Mouse (Mus musculus): ENCODE results near the gene Psmg4.

Gene Psmg4

DNA sequence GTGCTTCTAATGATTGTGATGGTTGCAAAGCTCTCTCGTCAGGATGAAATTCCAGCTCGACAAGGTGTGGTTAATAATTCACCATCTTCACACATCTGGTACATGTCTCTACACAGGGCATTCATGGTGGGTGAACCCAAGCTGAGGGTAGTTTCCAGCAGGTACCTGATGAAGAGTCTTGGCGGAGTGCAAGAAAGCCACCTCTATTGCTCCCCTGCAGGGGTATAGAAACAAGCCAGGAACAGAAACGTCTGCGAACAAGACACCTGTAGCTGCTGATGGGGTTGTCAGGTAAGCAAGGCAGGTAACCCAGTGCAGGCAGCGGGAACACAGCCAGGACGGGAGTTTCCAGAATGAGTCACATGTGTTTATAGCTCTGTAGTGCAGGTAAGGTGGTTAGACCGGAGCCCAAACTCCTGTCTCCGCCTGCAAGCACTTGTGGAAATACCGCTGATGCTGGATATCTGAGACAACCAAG, 50.0 kb downstream of the Psmg4 start:
- ChIA-PET POLR2A (interaction anchor here in 2 of 4 experiments (0.8 to 1.2 kb wide), 2 partner anchors 36 to 101 kb away, joined by 3 read pairs; no protein-coding TSS in a partner anchor), CTCF (interaction anchor here in 3 of 4 experiments (0.5 to 1.6 kb wide), 6 partner anchors 26 to 697 kb away, joined by 3 to 10 read pairs (median 4); no protein-coding TSS in a partner anchor)

DNA sequence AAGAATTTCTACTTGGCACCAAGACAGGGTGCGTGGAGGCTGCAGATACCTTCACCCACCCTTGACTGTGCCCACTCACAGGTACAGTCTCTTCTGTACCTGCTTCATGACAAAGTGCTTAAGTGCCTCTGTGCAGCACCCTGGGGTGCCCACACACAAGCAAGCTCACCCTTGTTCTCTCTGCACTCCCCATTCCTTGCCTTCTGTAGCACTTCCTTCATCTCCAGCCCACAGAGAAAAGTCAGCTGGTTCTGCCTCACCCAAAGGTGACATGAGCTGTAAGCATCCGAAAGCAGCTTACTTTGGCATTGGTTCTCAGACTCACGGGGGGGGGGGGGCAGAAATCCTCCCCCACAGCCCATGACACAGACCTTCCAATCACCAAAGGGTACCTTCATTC, 52.1 kb downstream of the Psmg4 start:
- CTCF ChIA-PET = interaction anchor here in 1 of 4 experiments (1.1 kb wide), 1 partner anchor 27 kb away, joined by 3 read pairs; no protein-coding TSS in a partner anchor
- POLR2A ChIA-PET = no interaction called here

DNA sequence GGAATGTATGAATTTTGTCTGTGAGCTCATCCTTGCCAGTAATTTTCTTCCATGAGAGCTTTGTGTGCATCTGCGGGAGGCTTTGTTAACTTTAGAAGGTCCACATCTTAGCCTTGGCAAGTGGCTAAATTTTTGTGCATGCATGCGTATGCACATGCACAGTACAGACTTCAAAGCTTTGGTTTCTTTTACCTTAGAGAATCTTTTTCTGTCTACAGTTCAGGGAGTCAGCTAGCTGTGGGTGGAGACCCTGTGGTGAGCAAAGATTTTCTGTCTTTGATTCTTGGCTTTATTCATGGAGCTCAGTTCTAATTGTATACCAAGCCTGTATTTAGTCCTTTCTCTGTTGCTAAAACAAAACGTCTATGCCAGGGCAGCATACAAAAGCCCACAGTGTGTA, 56.0 kb downstream of the Psmg4 start:
- POLR2A ChIA-PET = interaction anchor here in 2 of 4 experiments (1.0 to 2.3 kb wide), 4 partner anchors 18 to 89 kb away, joined by 3 to 6 read pairs (median 4); partner anchors contain the start of genes Psmg4 (in 1 of the 2) and Tubb2b (in 1 of the 2)
- CTCF ChIA-PET = interaction anchor here in 2 of 4 experiments (0.5 to 0.8 kb wide), 2 partner anchors 9 to 1962 kb away, joined by 3 read pairs; no protein-coding TSS in a partner anchor

DNA sequence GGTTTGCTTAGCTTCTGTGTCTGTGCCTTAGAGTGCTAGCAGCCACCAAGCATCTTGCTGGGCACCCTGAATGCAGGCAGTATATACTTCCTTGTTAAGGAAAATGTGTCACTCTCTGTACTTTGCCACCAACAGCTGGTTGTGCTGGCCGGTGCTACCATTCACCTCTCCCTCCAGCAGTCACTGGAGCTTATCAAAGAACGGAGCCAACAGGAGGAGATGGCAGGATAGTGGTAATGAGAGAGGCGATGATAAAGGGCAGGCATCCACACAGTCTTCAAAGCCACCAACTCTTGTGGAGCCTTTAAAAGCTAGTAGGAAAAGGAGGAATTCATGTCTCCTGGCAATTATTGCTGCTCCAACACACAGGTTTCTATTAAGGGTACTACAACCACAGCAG, 57.0 kb downstream of the Psmg4 start:
- ChIA-PET CTCF (interaction anchor here in 1 of 4 experiments (1.0 kb wide), 1 partner anchor 49 kb away, joined by 3 read pairs; no protein-coding TSS in a partner anchor), POLR2A (interaction anchor here in 1 of 4 experiments (1.0 to 2.3 kb wide), 4 partner anchors 17 to 90 kb away, joined by 3 to 6 read pairs (median 3); partner anchors contain the start of genes Psmg4 and Tubb2b)

DNA sequence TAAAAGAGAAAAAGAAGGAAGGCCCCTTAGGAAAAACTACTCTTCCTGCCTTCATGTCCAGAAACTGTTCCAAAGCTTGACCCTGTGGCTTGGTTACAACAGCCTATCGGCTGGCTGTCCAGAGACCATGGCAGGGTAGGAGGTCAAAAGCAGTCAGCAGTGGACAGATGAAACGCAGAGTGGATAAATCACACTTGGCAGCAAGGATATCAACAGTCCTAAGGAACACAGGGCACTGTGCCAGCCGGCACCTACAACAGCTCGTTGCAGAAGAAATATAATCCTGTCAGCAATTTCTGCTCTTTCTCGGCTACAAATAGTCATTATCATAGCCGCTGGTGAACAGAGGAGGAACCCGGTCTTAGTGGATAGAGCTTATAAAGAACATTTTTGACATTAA, 60.2 kb downstream of the Psmg4 start:
- POLR2A ChIA-PET = no interaction called here
- CTCF ChIA-PET = interaction anchor here in 1 of 4 experiments (0.6 kb wide), 1 partner anchor 543 kb away, joined by 6 read pairs; no protein-coding TSS in a partner anchor

DNA sequence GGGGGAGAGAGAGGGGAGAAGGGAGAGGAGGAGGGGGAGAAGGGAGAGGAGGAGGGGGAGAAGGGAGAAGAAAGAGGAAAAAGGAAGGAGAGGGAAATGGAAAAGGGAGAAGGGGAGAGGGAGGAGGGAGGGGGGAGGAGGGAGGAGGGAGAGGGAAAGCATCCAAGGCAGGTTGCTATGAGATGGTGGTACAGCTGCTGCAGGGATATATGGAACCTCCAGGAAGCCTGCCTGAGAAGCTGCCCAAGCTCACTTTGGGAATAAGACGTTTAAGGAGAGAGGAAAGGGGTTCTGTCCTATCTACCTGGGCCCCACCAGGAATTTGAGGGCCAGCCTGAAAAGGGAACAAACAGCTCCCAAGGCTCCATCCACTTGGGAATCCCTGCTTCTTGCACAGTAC, 64.2 kb downstream of the Psmg4 start:
- POLR2A ChIA-PET = no interaction called here
- CTCF ChIA-PET = interaction anchor here in 1 of 4 experiments (0.8 kb wide), 1 partner anchor 8 kb away, joined by 3 read pairs; no protein-coding TSS in a partner anchor

Measured in embryonic stem cell, embryonic (primary cell).